Mouse (Mus musculus): ENCODE measurements around the gene Klhl2. TPM values are rescaled to one million over a fixed set of nuclear protein-coding genes. Genes with fewer than 3 reads are reported as not detected.

Klhl2 gene
- polyA plus RNA-seq, 1 experiment from 2014 or later, result 11.9 TPM

- H3K9me3 ChIP-seq, result no peaks in the 10 kb centered on the region
Observed at GRCm38 (mm10) chr8:64845314-64845713, 4.5 kb downstream of the Klhl2 start.

GRCm38 (mm10) chr8:64844043-64844481 lies 5.8 kb downstream of the Klhl2 start:
- H3K27ac ChIP-seq, result no peak overlapping the region
- H3K9ac ChIP-seq, result no peak overlapping the region
- WGBS, result 90% methylated on average over 4 of the region's 4 CpGs
- H3K4me1 ChIP-seq, result peaks cover 12% of the 10 kb centered on the region
- H3K27me3 ChIP-seq, result no peaks in the 10 kb centered on the region
- no peak for ATAC-seq (ENCODE audit: insufficient number of reproducible peaks, insufficient read depth, low FRiP score, low TSS enrichment)
- H3K4me3 ChIP-seq, result no peak overlapping the region
- H3K36me3 ChIP-seq, result no peaks in the 10 kb centered on the region
- no peaks in the 10 kb centered on the region for H3K9me3 ChIP-seq
- H3K4me2 ChIP-seq (replicated peaks), result no peak overlapping the region

More at GRCm38 (mm10) chr8:64845314-64845713, 4.5 kb downstream of the Klhl2 start:
- no peak overlapping the region for H3K4me2 ChIP-seq (replicated peaks)
- H3K36me3 ChIP-seq, result no peaks in the 10 kb centered on the region
- WGBS, result 85% methylated on average over 7 of the region's 7 CpGs
- peaks cover 12% of the 10 kb centered on the region for H3K4me1 ChIP-seq
- H3K4me3 ChIP-seq, result no peak overlapping the region
- H3K9ac ChIP-seq, result no peak overlapping the region
- no peaks in the 10 kb centered on the region for H3K27me3 ChIP-seq
- no peak for ATAC-seq (ENCODE audit: insufficient number of reproducible peaks, insufficient read depth, low FRiP score, low TSS enrichment)
- no peak overlapping the region for H3K27ac ChIP-seq

- Histone ChIP-seq H3K9ac (no peak overlapping the region), H3K36me3 (no peaks in the 10 kb centered on the region), H3K4me1 (peaks cover 9% of the 10 kb centered on the region), H3K4me2 (replicated peaks) (no peak overlapping the region), H3K27ac (no peak overlapping the region), H3K9me3 (no peaks in the 10 kb centered on the region), H3K4me3 (no peak overlapping the region), H3K27me3 (no peaks in the 10 kb centered on the region)
- WGBS, result 83% methylated on average over 3 of the region's 3 CpGs
- no peak for ATAC-seq (ENCODE audit: insufficient number of reproducible peaks, insufficient read depth, low FRiP score, low TSS enrichment)
Observed at GRCm38 (mm10) chr8:64843168-64843567, 6.6 kb downstream of the Klhl2 start.

GRCm38 (mm10) chr8:64841747-64842406 lies 7.9 kb downstream of the Klhl2 start:
- Histone ChIP-seq H3K4me2 (replicated peaks) (no peak overlapping the region), H3K9me3 (no peaks in the 10 kb centered on the region), H3K27ac (no peak overlapping the region), H3K36me3 (no peaks in the 10 kb centered on the region), H3K4me3 (no peak overlapping the region), H3K9ac (no peak overlapping the region), H3K27me3 (no peaks in the 10 kb centered on the region), H3K4me1 (no peaks in the 10 kb centered on the region)
- no peak for ATAC-seq (ENCODE audit: insufficient number of reproducible peaks, insufficient read depth, low FRiP score, low TSS enrichment)
- 89% methylated on average over 13 of the region's 13 CpGs for WGBS

GRCm38 (mm10) chr8:64839628-64840027 lies 10.2 kb downstream of the Klhl2 start:
- no peak for ATAC-seq (ENCODE audit: insufficient number of reproducible peaks, insufficient read depth, low FRiP score, low TSS enrichment)
- no peaks in the 10 kb centered on the region for H3K36me3 ChIP-seq
- no peak overlapping the region for H3K4me2 ChIP-seq (replicated peaks)
- no peak overlapping the region for H3K9ac ChIP-seq
- H3K4me3 ChIP-seq, result no peak overlapping the region
- H3K27ac ChIP-seq, result no peak overlapping the region
- H3K9me3 ChIP-seq, result no peaks in the 10 kb centered on the region
- WGBS, result 50% methylated on average over 6 of the region's 6 CpGs
- no peaks in the 10 kb centered on the region for H3K4me1 ChIP-seq
- H3K27me3 ChIP-seq, result no peaks in the 10 kb centered on the region

- H3K27ac ChIP-seq, result no peak overlapping the region
- 79% methylated on average over 6 of the region's 6 CpGs for WGBS
- no peak for ATAC-seq (ENCODE audit: insufficient number of reproducible peaks, insufficient read depth, low FRiP score, low TSS enrichment)
- H3K4me3 ChIP-seq, result no peak overlapping the region
- peaks cover 11% of the 10 kb centered on the region; the same call in 1 of the 2 replicates for H3K36me3 ChIP-seq
- no peak overlapping the region for H3K4me2 ChIP-seq (replicated peaks)
- H3K9me3 ChIP-seq, result no peaks in the 10 kb centered on the region
- H3K9ac ChIP-seq, result no peak overlapping the region
- H3K27me3 ChIP-seq, result no peaks in the 10 kb centered on the region
- H3K4me1 ChIP-seq, result peaks cover 3% of the 10 kb centered on the region; the same call in 1 of the 2 replicates
Observed at GRCm38 (mm10) chr8:64835475-64836122, 14.2 kb downstream of the Klhl2 start.

- ATAC-seq (ENCODE audit: insufficient number of reproducible peaks, insufficient read depth, low FRiP score, low TSS enrichment), result no peak
- Histone ChIP-seq H3K4me2 (replicated peaks) (no peak overlapping the region), H3K4me3 (no peak overlapping the region)
Observed at GRCm38 (mm10) chr8:64834071-64834877, 15.5 kb downstream of the Klhl2 start.

GRCm38 (mm10) chr8:64832581-64833135 lies 17.2 kb downstream of the Klhl2 start:
- no peak for ATAC-seq (ENCODE audit: insufficient number of reproducible peaks, insufficient read depth, low FRiP score, low TSS enrichment)
- Histone ChIP-seq H3K9me3 (no peaks in the 10 kb centered on the region), H3K4me2 (replicated peaks) (no peak overlapping the region), H3K4me1 (peaks cover 3% of the 10 kb centered on the region; the same call in 1 of the 2 replicates), H3K36me3 (peaks cover 14% of the 10 kb centered on the region; the same call in 1 of the 2 replicates), H3K27me3 (no peaks in the 10 kb centered on the region), H3K27ac (no peak overlapping the region), H3K4me3 (no peak overlapping the region), H3K9ac (no peak overlapping the region)
- WGBS, result 68% methylated on average over 13 of the region's 13 CpGs

More at GRCm38 (mm10) chr8:64834071-64834877, 15.5 kb downstream of the Klhl2 start:
- Histone ChIP-seq H3K9me3 (no peaks in the 10 kb centered on the region), H3K27ac (no peak overlapping the region), H3K36me3 (peaks cover 13% of the 10 kb centered on the region; the same call in 1 of the 2 replicates), H3K4me1 (peaks cover 3% of the 10 kb centered on the region; the same call in 1 of the 2 replicates), H3K9ac (no peak overlapping the region), H3K27me3 (no peaks in the 10 kb centered on the region)
- 60% methylated on average over 27 of the region's 27 CpGs for WGBS

GRCm38 (mm10) chr8:64831656-64832055 lies 18.2 kb downstream of the Klhl2 start:
- no peak overlapping the region for H3K9ac ChIP-seq
- no peaks in the 10 kb centered on the region for H3K27me3 ChIP-seq
- H3K36me3 ChIP-seq, result peaks cover 14% of the 10 kb centered on the region; the same call in 1 of the 2 replicates
- no peak overlapping the region for H3K4me3 ChIP-seq
- 75% methylated on average over 3 of the region's 3 CpGs for WGBS
- no peak overlapping the region for H3K4me2 ChIP-seq (replicated peaks)
- no peak for ATAC-seq (ENCODE audit: insufficient number of reproducible peaks, insufficient read depth, low FRiP score, low TSS enrichment)
- H3K9me3 ChIP-seq, result no peaks in the 10 kb centered on the region
- no peak overlapping the region for H3K27ac ChIP-seq
- peaks cover 3% of the 10 kb centered on the region; the same call in 1 of the 2 replicates for H3K4me1 ChIP-seq

GRCm38 (mm10) chr8:64829921-64830320 lies 19.9 kb downstream of the Klhl2 start:
- H3K4me1 ChIP-seq, result peaks cover 3% of the 10 kb centered on the region; the same call in 1 of the 2 replicates
- H3K4me2 ChIP-seq (replicated peaks), result no peak overlapping the region
- WGBS, result 95% methylated on average over 3 of the region's 3 CpGs
- no peaks in the 10 kb centered on the region for H3K27me3 ChIP-seq
- H3K36me3 ChIP-seq, result peaks cover 14% of the 10 kb centered on the region; the same call in 1 of the 2 replicates
- H3K27ac ChIP-seq, result no peak overlapping the region
- H3K4me3 ChIP-seq, result no peak overlapping the region
- no peak overlapping the region for H3K9ac ChIP-seq
- ATAC-seq (ENCODE audit: insufficient number of reproducible peaks, insufficient read depth, low FRiP score, low TSS enrichment), result no peak
- H3K9me3 ChIP-seq, result no peaks in the 10 kb centered on the region

GRCm38 (mm10) chr8:64829391-64829790 lies 20.4 kb downstream of the Klhl2 start:
- H3K9ac ChIP-seq, result no peak overlapping the region
- no peaks in the 10 kb centered on the region for H3K9me3 ChIP-seq
- peaks cover 3% of the 10 kb centered on the region; the same call in 1 of the 2 replicates for H3K4me1 ChIP-seq
- no peak overlapping the region for H3K4me2 ChIP-seq (replicated peaks)
- no peak for ATAC-seq (ENCODE audit: insufficient number of reproducible peaks, insufficient read depth, low FRiP score, low TSS enrichment)
- H3K27me3 ChIP-seq, result no peaks in the 10 kb centered on the region
- no peak overlapping the region for H3K27ac ChIP-seq
- WGBS, result 91% methylated on average over 9 of the region's 9 CpGs
- peaks cover 14% of the 10 kb centered on the region; the same call in 1 of the 2 replicates for H3K36me3 ChIP-seq
- H3K4me3 ChIP-seq, result no peak overlapping the region

All from embryonic facial prominence, embryonic 12.5 days (tissue).